Mouse (Mus musculus): ENCODE measurements at regions not wholly inside any gene's neighbourhood (a gene's known extent, or its start where the extent isn't known, plus 50 kb on each side); places are given as distances from the start of the nearest gene placed in this dataset.

DNA sequence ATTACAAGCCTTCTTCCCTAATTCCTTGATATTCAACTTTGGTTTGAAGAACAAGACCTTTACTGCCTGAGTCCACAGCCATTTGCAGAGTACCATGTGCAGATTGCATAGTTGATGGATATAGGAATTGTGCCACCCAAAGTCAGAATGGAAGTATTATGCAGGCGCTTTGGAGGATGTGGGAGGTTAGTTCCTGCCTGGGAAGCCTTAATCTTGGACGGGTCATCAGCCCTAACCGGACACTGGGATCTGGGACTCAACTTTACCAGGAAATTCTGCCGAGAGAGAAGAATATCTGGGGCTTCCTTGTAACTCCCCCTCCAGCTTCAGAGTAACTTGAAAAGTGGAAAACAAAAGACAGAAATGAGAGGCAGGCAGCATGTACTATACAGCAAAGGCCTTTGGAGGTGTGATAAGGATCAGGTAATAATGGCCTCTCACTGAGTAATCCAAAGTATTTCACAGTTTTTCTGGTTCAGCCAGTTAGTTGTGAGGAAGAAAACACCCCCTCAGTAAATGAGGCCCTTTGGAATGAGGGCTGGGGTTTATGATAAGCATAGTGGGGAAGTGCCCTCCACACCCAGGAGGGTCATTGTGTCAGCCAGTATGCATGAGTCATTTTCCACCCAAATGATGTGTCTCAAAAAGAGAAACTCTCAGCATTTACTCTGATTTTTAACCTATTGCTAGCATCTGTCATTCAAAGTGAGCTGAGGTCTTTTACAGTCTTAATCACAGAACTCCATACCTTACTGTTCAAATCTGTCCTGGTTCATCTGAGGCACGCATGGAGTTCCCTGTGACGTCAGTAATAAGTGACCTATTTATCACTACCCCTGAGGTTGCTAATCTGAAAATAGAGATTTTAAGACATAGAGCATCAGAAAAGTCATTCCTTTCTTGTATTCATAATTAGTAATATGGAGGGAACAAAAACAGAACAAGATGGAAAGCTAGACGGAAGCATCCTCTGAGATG, 91.7 kb upstream of the Klf6 start:
- no peak for DNase-seq (ENCODE audit: low spot score in 2 of 2)

DNA sequence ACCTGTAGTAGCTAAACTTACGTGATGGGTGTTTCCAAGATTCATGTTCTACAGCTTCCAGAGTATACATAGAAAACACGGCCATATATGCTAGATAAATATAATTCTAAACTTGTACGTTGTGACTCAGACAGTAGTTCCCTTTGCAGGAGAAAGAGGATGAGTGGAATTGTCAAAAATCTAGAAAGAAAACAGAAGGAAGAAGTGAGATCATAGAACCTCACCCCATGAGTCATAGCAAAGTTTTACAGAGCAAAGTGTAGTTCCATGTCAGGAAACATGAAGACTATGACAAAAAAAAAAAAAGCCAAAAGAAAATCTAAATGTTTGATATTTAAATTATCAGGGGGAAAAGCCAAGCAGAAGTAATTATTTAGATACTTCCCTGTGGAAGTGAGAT, 87.5 kb upstream of the Klf6 start:
- DNase-seq (ENCODE audit: low spot score in 2 of 2) = no peak

DNA sequence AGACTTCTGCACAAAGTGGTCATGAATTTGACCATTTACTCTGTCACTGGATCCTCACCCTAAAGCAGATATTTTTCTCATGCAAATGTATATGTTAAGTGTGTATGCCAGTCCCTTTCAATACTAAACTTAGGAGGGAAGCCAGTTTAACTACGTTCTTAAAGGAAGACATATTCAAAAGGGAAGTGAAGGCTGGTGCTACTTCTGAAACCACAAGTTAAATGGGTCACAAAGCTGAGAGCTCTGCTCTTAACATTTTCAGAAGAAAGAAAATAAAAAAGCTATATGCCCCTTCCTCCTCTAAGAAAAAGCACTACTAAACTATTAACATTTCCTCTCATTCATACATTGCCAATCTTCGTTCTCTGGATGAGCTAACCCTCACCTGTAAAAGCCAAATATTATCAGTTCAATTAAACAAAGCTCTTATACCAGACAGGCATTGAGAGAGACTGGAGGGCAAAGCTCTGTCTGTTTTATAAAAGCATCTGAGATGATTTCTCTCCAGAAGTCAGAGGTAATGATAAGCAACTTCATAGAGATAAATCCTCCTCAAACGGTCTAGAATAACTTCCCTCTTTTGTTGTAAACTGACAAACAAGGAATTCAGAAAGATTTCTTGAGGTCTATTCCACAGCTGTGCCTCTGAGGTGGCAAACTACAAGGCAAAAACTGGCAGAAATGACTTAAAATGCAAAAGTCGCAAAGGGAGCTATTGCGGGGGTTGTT, 82.7 kb upstream of the Klf6 start:
- no peak for DNase-seq (ENCODE audit: low spot score in 2 of 2)

DNA sequence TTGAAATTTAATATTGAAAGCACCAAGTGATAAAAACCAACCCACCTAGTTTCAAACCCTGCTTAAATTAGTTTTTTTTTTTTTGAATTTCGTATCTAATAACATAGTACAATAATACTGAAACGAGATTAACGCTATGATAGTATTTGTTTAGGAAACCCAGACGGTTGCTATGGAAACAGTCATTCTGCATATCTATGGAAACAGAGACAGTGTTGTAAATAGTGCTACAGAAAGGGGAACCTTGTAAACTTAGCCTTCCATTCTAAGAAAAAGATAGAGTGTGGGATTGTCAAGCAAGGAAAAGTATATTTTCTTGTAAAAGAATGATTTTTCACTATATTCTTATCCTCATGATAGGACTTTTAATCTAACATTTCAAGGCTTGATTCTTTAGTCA, 81.9 kb upstream of the Klf6 start:
- DNase-seq (ENCODE audit: low spot score in 2 of 2) = no peak

DNA sequence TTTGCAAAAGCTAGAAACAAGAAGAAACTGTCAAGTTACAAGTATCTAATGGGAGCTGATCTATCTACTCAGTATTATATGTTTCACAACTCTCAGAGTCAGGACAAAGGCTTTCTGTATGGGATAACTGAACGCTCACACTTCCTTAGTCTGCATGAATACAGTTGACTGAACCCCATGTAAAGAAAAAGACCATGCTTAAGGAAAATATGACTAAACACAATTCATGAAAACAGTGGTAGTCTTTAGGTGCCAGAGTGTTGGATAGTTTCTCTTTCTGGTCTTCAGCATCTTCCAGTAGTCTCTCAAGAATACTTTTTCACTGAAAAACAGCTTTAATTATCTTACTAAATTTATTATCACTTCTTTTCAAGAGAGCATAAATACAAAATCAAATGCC, 78.7 kb upstream of the Klf6 start:
- DNase-seq (ENCODE audit: low spot score in 2 of 2) = no peak

DNA sequence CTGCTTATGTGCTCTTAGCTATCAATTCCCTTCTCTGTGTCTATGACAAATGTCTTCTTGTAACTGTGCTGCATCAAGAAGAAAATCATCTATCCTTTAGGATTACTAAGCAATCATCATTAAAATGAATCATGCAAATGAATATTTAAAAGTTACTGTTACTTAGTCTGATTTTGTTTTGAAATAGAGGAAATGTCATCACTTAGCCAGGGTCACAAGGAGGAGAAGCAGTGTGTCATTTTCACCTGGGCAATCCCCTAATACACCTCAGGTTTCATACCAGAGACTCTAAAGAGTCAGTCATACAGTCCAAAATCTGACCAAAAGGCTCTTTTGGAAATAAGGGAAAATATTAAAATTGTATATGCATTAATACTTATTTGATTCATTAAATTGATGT, 74.2 kb upstream of the Klf6 start:
- DNase-seq (ENCODE audit: low spot score in 2 of 2) = no peak

DNA sequence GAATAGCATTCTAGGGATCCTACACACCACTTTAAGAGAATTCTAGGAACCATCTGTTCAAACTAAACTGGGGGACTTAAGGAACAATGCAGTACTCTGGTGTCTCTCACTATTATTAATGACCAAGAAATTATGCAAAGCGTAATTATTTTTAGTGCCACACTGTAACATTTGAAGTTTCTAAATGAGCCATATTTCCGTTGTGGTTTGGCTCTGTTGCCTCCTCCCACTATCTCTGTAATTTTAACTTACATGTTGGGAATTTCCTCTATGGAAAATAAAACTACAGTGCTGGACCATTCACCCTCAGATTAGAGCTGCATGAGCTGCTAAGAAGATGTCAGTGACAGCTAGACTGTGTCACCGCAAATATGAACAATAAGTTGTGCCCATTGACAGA, 72.0 kb upstream of the Klf6 start:
- DNase-seq (ENCODE audit: low spot score in 2 of 2) = no peak

DNA sequence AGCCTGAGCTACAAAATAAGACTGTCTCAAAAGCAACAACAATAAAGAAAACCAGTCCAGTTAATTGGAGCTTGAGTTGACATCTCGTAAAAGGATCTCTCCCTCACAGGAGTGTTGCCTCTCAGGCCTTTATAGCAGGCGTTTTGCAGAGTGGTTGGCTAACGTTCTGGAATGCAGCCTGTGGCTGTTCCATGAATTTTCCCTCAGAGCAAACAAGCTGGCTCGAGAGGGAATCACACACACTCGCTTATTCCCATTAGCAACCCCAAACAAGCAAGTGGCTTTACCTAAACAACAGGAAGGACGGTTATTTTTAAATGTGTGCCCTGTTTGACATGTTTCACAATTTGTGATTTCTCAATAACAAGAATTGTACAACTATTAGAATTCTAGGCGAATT, 59.2 kb upstream of the Klf6 start:
- DNase-seq (ENCODE audit: low spot score in 2 of 2) = no peak

DNA sequence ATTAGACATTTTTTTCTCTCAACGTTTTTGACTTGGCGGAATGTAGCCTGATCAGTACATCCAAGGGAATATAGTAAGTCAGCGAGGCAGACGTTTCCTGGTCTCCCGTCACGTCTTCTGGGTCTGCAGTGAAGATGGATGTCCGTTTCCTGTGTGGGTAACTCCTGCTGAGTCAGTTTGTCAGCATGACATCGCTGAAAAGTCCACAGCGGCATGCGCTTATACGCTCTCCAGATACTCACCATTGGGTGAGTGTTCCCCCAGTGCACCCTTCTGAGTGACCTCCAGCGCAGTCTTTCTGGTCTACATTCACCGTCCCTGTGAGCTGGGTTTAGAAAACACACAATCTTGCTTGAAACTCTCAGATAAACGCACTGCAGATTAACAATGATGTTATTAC, 58.5 kb upstream of the Klf6 start:
- DNase-seq (ENCODE audit: low spot score in 2 of 2) = no peak

DNA sequence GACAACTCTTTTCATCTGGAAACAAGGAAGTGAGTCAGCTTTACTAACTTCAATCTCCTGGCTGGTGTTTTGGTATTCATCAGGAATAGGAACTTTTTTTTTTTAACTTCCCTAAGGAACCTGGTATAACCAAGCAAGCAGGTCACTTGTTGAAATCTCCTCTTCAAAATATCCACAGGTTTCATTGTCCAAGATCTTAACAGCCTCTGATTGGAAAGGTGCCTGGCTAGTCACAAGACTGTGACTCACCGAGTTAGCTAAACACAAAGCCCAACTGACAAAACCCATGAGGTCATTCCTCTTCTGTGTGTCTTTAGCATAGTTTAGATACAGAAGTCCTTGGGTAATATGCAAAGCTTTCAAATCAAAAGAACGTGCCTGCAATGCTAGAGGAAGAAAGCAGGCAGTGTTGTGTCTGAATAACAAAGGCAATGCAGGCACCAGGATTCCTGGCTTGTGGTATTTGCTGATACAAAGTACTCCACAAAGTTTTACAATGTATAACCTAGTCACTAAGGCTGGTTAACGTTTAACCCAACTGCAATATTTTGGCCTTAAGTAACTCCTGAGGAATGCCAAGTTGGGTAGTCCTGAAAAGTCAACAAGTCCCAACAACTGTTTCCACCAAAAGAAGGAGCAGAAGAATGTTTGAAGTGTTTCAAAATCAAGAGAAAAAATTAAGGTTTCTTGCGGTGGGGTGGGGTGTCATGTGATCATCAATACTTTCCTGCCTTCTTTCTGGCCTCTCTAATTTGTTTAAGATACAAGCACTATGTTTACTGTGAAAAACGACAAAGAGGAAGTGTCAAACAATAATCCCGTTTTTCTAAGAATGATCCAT, 57.5 kb upstream of the Klf6 start:
- DNase-seq (ENCODE audit: low spot score in 2 of 2) = no peak

DNA sequence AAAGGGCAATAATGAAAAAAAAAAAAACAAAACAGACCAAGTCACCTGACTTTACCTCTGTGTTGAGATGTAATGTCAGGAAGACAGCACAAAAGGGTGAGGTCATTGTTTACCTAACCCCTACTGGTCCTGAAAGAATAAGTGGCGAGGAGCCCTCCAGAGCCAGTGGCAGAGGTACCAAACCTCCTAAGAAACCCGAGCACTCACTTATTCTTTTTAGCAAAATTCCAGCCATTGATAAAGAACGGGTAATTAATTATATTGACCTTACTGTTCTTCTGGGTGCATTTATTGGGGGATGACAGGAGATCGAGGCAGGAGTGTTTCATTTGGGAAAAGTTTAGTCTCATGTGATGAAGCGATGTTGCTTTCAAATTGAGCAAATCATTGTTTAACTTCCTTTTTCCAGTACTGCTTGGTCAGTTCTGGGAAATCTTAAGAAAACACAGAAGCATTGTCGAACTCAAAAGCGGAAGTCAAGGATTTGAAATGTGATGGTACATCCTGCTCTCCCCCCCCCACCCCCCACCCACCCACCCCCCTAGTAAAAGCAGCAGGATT, 56.8 kb upstream of the Klf6 start:
- DNase-seq (ENCODE audit: low spot score in 2 of 2) = no peak

DNA sequence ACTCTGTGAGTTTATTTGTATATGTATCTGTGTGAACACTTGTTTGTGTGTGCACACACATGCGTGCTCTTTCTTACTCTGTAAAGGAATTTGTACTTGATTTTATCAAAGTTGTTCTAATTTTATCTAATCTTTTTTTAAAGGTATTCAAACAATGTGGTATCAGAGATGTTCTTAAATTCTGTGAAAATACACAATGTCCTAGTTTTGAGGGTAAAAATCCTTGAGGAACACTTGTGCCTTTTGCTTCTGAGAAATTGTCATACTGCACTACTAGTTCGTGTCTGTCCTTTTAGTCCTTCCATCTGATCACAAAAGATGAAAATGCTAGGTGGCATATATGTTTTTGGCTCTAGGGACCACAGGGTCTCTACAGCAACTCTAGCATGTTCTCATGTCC, 52.9 kb upstream of the Klf6 start:
- DNase-seq (ENCODE audit: low spot score in 2 of 2) = no peak

All from adrenal gland, postnatal 4 days (tissue).